Mouse (Mus musculus): ENCODE data around the gene Pim2. TPM values are rescaled to one million over a fixed set of nuclear protein-coding genes. Genes with fewer than 3 reads are reported as not detected.
"Not testable (repeated sequence)": the region's sequence is repeated elsewhere in the genome, so short reads cannot be mapped to it uniquely, and the experiment has no call there.

Gene Pim2
- polyA plus RNA-seq, 1 experiment from 2014 or later: 17.6 TPM

DNA sequence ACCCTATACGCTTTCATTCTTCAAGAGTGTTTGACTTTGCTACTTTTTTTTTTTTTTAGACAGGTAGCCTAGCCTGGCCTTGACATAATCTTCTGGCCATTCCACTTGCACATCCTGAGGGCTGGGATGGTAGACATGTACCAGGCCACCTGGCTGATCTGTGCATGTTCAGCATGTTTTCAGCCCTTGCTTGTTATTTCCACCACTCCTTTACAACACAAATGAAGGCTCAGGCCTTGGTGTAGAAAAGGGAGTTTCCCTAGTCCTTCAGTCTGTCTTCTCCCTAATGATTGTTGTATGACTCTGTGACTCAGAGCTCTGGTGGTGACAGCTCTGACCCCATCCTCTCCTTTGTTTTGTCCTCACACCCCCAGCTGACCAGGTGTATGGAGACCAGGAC lies 10.9 kb upstream of the Pim2 start:
- Histone ChIP-seq H3K4me1 (no peaks in the 10 kb centered on the region), H3K9ac (replicated peaks) (no peak overlapping the region), H3K27me3 (no peaks in the 10 kb centered on the region), H3K27ac (replicated peaks) (no peak overlapping the region), H3K4me2 (replicated peaks) (no peak overlapping the region), H3K36me3 (no peaks in the 10 kb centered on the region), H3K9me3 (no peaks in the 10 kb centered on the region), H3K4me3 (no peak overlapping the region)
- ATAC-seq (replicated peaks): no peak
- WGBS: 90% methylated on average over 1 of the region's 1 CpGs

DNA sequence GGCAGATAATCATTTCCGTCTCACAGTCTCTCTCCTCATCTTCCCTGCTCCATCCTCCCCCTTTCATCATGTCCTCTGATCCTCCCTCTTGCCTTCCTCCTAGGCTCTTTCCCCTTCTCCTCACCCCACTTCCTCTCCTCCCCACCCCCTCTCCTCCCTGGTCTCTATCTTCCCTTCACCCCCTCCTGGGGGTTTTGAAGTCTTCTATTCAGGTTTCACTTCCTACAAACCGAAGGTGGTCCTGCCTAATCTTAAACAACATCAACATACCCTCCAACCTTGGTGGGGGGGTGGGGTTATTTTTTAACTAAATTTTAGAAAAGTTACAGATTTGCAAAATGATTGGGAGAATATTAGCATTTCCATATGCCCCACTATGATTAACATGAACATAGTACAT lies 9.6 kb upstream of the Pim2 start:
- Histone ChIP-seq H3K36me3 (0 out of 2 replicates have a peak, but pooled peaks cover 3% of the 10 kb centered on the region), H3K9me3 (no peaks in the 10 kb centered on the region), H3K27ac (replicated peaks) (no peak overlapping the region), H3K9ac (replicated peaks) (no peak overlapping the region), H3K27me3 (no peaks in the 10 kb centered on the region), H3K4me2 (replicated peaks) (no peak overlapping the region), H3K4me1 (no peaks in the 10 kb centered on the region), H3K4me3 (no peak overlapping the region)
- 47% methylated on average over 2 of the region's 2 CpGs for WGBS
- ATAC-seq (replicated peaks): no peak

DNA sequence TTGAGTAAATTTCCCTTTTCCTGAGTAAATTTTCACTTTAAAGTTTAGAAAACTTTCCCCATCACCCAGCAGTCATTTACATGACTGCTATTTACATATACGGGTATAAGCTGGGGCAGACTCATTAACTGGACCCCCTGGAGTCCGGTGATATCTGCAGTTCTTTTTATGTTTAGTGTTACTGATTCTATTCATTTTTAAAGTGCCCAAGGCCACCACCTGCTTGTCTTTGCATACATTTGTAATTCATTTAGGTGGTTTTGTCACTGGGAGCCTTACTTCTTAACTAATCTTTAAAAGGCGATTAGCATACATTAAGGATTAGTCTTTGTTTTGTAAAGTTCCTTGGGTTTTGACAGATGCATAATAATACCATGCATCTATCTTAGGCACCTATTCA lies 8.2 kb upstream of the Pim2 start:
- WGBS: 18% methylated on average over 3 of the region's 3 CpGs
- H3K9ac ChIP-seq (replicated peaks): no peak overlapping the region
- no peak overlapping the region for H3K4me2 ChIP-seq (replicated peaks)
- no peaks in the 10 kb centered on the region for H3K27me3 ChIP-seq
- H3K4me3 ChIP-seq: no peak overlapping the region
- no peaks in the 10 kb centered on the region for H3K4me1 ChIP-seq
- H3K27ac ChIP-seq (replicated peaks): no peak overlapping the region
- no peak for ATAC-seq (replicated peaks)
- 0 out of 2 replicates have a peak, but pooled peaks cover 5% of the 10 kb centered on the region for H3K36me3 ChIP-seq
- H3K9me3 ChIP-seq: no peaks in the 10 kb centered on the region

DNA sequence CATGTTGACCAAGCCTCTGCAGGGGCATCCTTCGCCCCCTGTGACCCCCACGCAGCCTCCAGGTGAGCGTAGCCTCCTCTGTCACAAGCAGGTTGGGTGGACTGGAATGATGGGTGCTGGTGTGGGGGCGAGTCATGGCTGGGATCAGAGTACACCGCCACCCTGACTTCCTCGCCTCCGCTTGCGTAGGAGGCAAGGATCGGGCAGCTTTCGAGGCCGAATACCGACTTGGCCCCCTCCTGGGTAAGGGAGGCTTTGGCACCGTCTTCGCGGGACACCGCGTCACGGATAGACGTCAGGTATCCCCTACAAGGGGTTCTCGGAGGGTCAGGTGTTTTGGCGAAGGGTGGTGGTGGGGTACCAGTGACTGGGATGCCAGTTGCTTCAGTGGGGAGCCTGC lies 433 bp downstream of the Pim2 start:
- WGBS: 24% methylated on average over 21 of the region's 21 CpGs
- Histone ChIP-seq H3K4me3 (peak overlapping the region; percentile 53), H3K27ac (replicated peaks) (peak overlapping the region; percentile 56), H3K4me2 (replicated peaks) (peak overlapping the region; percentile 91), H3K36me3 (0 out of 2 replicates have a peak, but pooled peaks cover 1% of the 10 kb centered on the region), H3K9me3 (no peaks in the 10 kb centered on the region), H3K4me1 (peaks cover 19% of the 10 kb centered on the region), H3K9ac (replicated peaks) (peak overlapping the region; percentile 54), H3K27me3 (no peaks in the 10 kb centered on the region)
- ATAC-seq (replicated peaks): peak; percentile 31; the same call in 1 of the 2 replicates

DNA sequence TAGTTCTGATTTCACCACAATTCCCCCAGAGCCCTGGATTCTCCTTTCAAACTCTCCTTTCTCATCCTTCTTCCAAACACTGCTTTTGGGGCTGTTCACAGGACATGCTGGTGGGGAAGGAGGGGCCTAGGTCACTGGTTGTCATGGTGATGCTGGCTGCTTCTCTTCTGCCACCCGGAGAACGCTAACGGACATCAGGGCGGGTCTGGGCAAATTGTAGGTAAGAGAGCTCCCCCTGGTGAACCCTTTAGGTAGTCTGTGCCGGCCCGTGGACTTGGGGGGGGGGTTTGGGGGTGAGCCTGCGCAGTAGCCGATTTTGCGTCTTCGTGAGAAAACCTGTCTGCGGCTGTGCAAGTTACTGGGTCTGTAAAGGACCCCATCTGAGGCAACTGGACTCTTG lies 1.8 kb downstream of the Pim2 start:
- Histone ChIP-seq H3K9me3 (no peaks in the 10 kb centered on the region), H3K4me3 (peak overlapping the region; percentile 53), H3K27ac (replicated peaks) (no peak overlapping the region), H3K36me3 (no peaks in the 10 kb centered on the region), H3K4me2 (replicated peaks) (peak overlapping the region; percentile 91), H3K27me3 (no peaks in the 10 kb centered on the region), H3K9ac (replicated peaks) (peak overlapping the region; percentile 20; the same call in 1 of the 2 replicates), H3K4me1 (peaks cover 21% of the 10 kb centered on the region)
- 14% methylated on average over 11 of the region's 11 CpGs for WGBS
- peak; percentile 41 for ATAC-seq (replicated peaks)

DNA sequence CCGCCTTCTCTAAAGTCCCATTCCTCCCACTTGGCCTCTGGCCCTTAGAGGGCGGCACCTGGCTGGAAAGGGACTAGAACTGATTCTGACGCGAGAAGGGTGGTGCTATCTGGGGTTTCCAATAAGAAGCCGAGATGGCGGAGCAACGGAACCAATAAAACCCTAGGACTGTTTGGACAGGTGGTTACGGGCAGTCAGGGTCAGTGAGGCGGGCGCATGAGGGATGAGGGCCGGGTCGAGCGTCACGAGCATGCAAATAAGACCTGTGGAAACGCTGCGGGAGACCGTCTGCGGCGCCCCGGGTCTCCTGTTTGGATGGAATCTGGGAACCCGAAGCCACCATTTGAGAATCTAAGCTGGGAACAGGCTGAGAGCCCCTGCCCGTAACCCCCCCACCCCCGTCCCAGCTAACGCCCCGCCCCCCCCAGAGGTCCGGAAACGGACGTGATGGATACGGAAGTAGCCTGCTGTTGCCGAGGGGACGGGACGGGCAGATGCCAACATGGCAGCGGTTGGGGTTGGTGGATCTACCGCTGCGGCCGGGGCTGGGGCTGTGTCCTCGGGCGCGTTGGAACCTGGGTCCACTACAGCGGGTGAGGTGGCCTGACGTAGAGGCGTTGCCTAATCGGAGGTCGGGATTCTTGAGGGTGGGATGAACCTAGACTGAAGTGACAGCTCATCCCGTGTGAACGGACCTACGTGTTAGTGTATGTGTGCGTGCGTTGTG lies 5.9 kb downstream of the Pim2 start, which contains the start of gene Slc35a2:
TSS of gene Slc35a2 (plus strand) at position 188 of the 727 bp plus-strand sequence.
- Histone ChIP-seq H3K36me3 (no peaks in the 10 kb centered on the region), H3K4me2 (replicated peaks) (peak within 1 kb of the TSS; percentile 50), H3K27ac (replicated peaks) (peak within 1 kb of the TSS; percentile 86), H3K9me3 (no peaks in the 10 kb centered on the region), H3K27me3 (no peaks in the 10 kb centered on the region), H3K9ac (replicated peaks) (peak within 1 kb of the TSS; percentile 48), H3K4me3 (peak within 1 kb of the TSS; percentile 63), H3K4me1 (peaks cover 18% of the 10 kb centered on the region)
- peak; percentile 83 for ATAC-seq (replicated peaks)
- WGBS: 16% methylated on average over 49 of the region's 49 CpGs

DNA sequence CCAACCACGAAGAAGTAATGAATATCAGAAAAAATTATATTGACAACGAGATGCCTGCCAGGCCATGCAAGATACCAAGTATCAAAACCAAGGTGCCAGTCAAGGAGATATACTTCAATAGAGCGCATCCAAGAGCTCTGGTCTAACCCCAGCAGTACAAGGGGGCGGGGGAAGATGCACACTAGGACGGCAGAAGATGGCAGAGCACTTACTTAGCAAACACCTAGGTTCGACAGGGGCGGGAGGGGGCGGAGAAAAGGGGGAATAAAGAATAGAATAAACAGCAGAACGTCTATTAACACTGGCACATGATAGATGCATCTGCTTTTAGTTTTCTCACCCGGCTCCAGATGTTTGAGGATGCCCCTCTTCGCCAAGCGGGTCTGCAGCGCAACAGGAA lies 20.1 kb downstream of the Pim2 start:
- peak overlapping the region; percentile 92; the same call in 1 of the 2 replicates for H3K27ac ChIP-seq (replicated peaks)
- peak overlapping the region; percentile 49 for H3K4me2 ChIP-seq (replicated peaks)
- peaks cover 13% of the 10 kb centered on the region for H3K4me1 ChIP-seq
- peak overlapping the region; percentile 64 for H3K9ac ChIP-seq (replicated peaks)
- peak overlapping the region; percentile 67 for H3K4me3 ChIP-seq
- no peak for ATAC-seq (replicated peaks)
- no peaks in the 10 kb centered on the region for H3K27me3 ChIP-seq
- H3K9me3 ChIP-seq: no peaks in the 10 kb centered on the region
- H3K36me3 ChIP-seq: peaks cover 14% of the 10 kb centered on the region; the same call in 1 of the 2 replicates
- 27% methylated on average over 13 of the region's 13 CpGs for WGBS

DNA sequence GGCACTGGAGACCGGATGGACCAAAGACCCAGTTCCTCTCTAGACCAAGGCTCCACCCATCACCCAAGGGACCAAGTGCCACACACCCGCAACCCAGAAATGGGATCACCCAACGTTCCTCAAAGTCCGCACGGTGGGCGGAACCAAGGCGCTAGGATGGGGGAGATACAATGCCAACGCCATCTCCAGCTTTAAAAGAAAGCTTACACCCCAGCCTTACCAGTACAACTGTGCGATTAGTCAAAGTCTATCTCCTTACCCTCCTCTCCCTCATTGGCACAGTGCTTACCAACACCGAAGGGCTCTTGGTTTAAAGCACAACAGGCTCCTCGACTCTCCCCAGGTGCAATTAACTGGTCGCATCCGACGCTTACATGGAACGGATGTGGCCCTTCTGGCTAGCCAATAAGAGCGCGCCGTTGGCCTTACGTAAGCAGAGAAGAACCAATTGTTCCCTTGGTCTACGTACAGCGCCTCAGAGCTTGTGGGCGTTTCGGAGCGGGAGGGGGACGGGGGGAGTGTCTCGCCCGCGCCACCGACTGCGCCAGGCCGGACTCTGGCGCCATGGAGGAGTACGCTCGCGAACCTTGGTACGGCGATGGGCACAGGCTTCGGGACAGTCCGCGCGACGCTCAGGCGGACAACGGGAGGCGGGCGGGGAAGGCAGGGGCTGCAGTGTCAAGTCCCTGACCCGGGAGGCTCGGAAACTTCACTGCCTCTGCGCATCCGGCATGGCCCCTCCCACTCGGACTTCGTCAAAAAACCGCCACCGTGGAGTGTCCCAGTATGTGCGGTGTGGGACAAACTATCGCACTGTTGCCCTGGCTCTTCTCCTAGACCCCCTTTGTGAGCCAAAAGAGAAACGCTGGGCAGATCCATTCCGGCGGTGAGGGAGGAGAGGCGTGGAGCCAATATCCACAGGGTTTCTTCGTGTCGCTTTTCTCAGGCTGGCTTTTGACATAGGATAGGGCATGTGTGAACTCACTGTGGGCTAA lies 21.1 kb downstream of the Pim2 start, which contains the start of the genes Pqbp1 and Timm17b:
TSS of gene Pqbp1 (minus strand) at position 390 of the 995 bp plus-strand sequence.
TSS of gene Timm17b (plus strand) at position 478 of the 995 bp plus-strand sequence.
- peak within 1 kb of the TSS; percentile 64 for H3K9ac ChIP-seq (replicated peaks)
- H3K27me3 ChIP-seq: no peaks in the 10 kb centered on the region
- H3K36me3 ChIP-seq: peaks cover 12% of the 10 kb centered on the region; the same call in 1 of the 2 replicates
- H3K4me2 ChIP-seq (replicated peaks): peak within 1 kb of the TSS; percentile 49
- peak within 1 kb of the TSS; percentile 92 for H3K27ac ChIP-seq (replicated peaks)
- H3K4me1 ChIP-seq: peaks cover 13% of the 10 kb centered on the region
- WGBS: 18% methylated on average over 62 of the region's 62 CpGs
- H3K9me3 ChIP-seq: no peaks in the 10 kb centered on the region
- peak within 1 kb of the TSS; percentile 67 for H3K4me3 ChIP-seq
- ATAC-seq (replicated peaks): peak; percentile 99

DNA sequence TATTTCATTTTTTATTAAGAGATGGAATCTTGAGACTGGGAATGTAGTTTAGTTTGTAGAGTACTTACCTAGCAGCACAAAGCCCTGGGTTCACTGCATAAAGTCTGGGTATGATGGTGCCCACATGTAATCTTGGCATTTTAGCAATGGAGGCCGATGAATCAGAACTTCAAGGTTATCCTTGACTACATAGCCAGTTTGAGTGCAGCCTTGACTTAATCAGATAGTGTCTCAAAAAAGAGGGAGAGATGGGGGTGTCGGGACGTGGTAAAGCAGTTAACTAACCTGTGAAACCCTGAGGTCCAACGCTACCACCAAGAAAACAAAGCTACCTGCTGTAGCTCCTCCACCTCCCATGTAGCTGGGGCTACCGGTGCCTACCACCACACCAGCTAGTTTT lies 26.4 kb downstream of the Pim2 start:
- Histone ChIP-seq H3K4me3 (no peak overlapping the region), H3K27ac (replicated peaks) (no peak overlapping the region), H3K4me1 (0 out of 2 replicates have a peak, but pooled peaks cover 5% of the 10 kb centered on the region), H3K36me3 (peaks cover 7% of the 10 kb centered on the region; the same call in 1 of the 2 replicates), H3K4me2 (replicated peaks) (no peak overlapping the region), H3K27me3 (no peaks in the 10 kb centered on the region), H3K9ac (replicated peaks) (no peak overlapping the region), H3K9me3 (no peaks in the 10 kb centered on the region)
- WGBS: 95% methylated on average over 5 of the region's 5 CpGs
- ATAC-seq (replicated peaks): no peak

DNA sequence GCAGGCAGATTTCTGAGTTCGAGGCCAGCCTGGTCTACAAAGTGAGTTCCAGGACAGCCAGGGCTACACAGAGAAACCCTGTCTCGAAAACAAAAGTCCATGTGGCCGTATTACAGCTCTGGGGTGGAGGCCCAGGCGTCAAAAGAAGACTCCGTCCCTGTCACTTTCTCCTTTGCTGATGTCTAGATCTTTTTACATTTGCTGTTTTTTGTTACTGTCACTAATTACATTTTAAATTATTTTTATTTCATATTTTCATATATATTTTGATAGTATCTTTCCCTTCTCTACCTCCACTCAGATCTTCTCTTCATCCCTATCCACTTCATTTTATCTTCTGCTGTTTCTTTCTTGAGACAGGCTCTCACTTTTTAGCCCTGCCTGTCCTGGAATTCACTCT lies 29.7 kb downstream of the Pim2 start, which contains the start of gene Gm10491:
TSS of gene Gm10491 (minus strand) at position 101 of the 400 bp plus-strand sequence.
- H3K9ac ChIP-seq (replicated peaks): no peak within 1 kb of the TSS
- no peaks in the 10 kb centered on the region for H3K4me1 ChIP-seq
- H3K36me3 ChIP-seq: peaks cover 7% of the 10 kb centered on the region; the same call in 1 of the 2 replicates
- H3K27ac ChIP-seq (replicated peaks): no peak within 1 kb of the TSS
- no peak for ATAC-seq (replicated peaks)
- H3K27me3 ChIP-seq: no peaks in the 10 kb centered on the region
- H3K9me3 ChIP-seq: no peaks in the 10 kb centered on the region
- 93% methylated on average over 5 of the region's 5 CpGs for WGBS
- no peak within 1 kb of the TSS for H3K4me2 ChIP-seq (replicated peaks)
- H3K4me3 ChIP-seq: no peak within 1 kb of the TSS

DNA sequence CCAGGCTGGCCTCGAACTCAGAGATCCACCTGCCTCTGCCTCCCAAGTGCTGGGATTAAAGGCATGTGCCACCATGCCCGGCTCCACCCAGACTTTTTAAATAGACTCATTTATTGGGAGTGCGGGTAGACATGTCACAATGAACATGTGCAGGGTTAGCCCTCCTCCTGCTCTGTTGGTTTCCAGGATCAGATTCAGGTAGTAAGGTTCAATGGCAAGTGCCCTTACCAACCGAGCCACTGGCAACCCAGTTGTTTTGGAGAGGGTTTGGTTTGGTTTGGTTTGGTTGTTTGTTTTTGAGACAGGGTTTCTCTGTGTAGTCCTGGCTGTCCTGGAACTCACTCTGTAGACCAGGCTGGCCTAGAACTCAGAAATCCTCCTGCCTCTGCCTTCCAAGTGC lies 31.2 kb downstream of the Pim2 start, which contains the start of gene Gm10490:
TSS of gene Gm10490 (plus strand) at position 301 of the 400 bp plus-strand sequence.
- H3K4me3 ChIP-seq; H3K4me1 ChIP-seq; H3K27ac ChIP-seq (replicated peaks); ATAC-seq (replicated peaks); H3K9ac ChIP-seq (replicated peaks); H3K4me2 ChIP-seq (replicated peaks); H3K27me3 ChIP-seq; H3K36me3 ChIP-seq; H3K9me3 ChIP-seq: not testable (repeated sequence)
- 90% methylated on average over 4 of the region's 4 CpGs for WGBS

All from forebrain, embryonic 15.5 days (tissue).